Mouse (Mus musculus): ENCODE measurements around the gene Kif5a. TPM values are rescaled to one million over a fixed set of nuclear protein-coding genes. Genes with fewer than 3 reads are reported as not detected.
"Not testable (repeated sequence)": the region's sequence is repeated elsewhere in the genome, so short reads cannot be mapped to it uniquely, and the experiment has no call there.

The Kif5a gene
- polyA plus RNA-seq, 1 experiment: 0.29 TPM

GRCm38 (mm10) chr10:127196392-127196791 lies 66.8 kb downstream of the Kif5a start:
- TF ChIP-seq CEBPB (IDR thresholded peaks at IDR 0.05; ENCODE audit: low read depth): no peak
- TF ChIP-seq USF1 (IDR thresholded peaks at IDR 0.05; ENCODE audit: low read depth): no peak
- no peak for TF ChIP-seq MYOD1 (IDR thresholded peaks at IDR 0.05; ENCODE audit: control insufficient read depth, insufficient read length, low read depth)
- TF ChIP-seq CTCF (IDR thresholded peaks at IDR 0.05; ENCODE audit: control insufficient read depth, insufficient read depth, insufficient read length): no peak
- TF ChIP-seq MAX (IDR thresholded peaks at IDR 0.05): no peak
- TF ChIP-seq FOSL1 (IDR thresholded peaks at IDR 0.05; ENCODE audit: insufficient read depth, low read length, poor library complexity, severe bottlenecking): no peak
- no peak for TF ChIP-seq MYOG (IDR thresholded peaks at IDR 0.05; ENCODE audit: control insufficient read depth, extremely low read depth, insufficient read length)
- Histone ChIP-seq H3ac (ENCODE audit: control insufficient read depth, insufficient read length, low read depth) (no peak overlapping the region), H3K36me3 (ENCODE audit: control insufficient read depth, insufficient read depth) (peaks cover 33% of the 10 kb centered on the region), H3K4me3 (ENCODE audit: insufficient read depth, poor library complexity, severe bottlenecking) (peak overlapping the region; percentile 74), H3K27me3 (ENCODE audit: control insufficient read depth, insufficient read depth, insufficient read length) (no peaks in the 10 kb centered on the region), H3K79me2 (ENCODE audit: control insufficient read depth, insufficient read depth) (peaks cover 19% of the 10 kb centered on the region), H3K79me3 (ENCODE audit: low read depth) (peaks cover 4% of the 10 kb centered on the region)

DNA sequence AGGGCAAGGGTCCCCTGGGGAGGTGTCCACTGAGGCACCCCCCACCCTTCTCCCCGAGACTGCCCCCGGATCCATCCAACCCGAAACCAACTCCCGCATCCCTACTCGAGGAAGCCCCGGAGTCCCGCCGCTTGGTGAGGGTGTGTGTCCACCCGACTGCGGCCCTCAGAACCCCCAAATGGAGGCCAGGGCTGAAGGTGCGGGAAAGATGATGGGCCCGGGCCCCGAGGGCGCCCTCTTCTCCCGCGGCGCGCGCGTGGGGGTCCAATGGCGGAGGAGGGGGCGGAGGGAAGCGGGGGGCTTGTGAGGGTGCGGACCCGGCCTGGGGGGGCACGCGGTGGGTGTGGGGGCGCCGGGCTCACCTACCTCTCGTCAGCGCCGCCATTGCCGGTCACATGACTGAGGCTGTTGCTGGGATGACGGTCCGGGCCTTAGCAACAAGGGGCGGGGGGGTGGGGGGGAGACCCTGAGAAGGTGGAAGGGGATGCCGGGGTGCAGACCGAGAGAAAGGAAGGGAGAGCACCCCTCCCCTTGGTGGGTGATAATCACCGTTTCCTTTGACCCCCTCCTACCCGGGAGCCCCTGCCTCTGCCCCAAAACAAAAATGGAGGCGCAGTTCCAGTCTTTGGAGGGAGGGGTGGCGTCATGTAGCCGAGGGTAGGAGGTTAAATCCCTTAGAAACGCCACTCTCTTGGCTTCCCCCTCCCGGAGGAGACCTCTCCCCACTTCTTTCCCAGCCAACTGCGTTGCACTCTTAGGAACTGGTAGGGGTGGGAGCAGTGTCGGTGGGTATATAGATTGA lies 67.6 kb downstream of the Kif5a start, which contains the start of gene Dtx3:
Dtx3 (minus strand) TSS at position 401 of the 802 bp plus-strand sequence.
- no peaks in the 10 kb centered on the region for H3K27me3 ChIP-seq (ENCODE audit: control insufficient read depth, insufficient read depth, insufficient read length)
- peak within 1 kb of the TSS; percentile 91 for H3ac ChIP-seq (ENCODE audit: control insufficient read depth, insufficient read length, low read depth)
- peaks cover 4% of the 10 kb centered on the region for H3K79me3 ChIP-seq (ENCODE audit: low read depth)
- peaks cover 36% of the 10 kb centered on the region for H3K36me3 ChIP-seq (ENCODE audit: control insufficient read depth, insufficient read depth)
- H3K4me3 ChIP-seq (ENCODE audit: insufficient read depth, poor library complexity, severe bottlenecking): peak within 1 kb of the TSS; percentile 74
- H3K79me2 ChIP-seq (ENCODE audit: control insufficient read depth, insufficient read depth): peaks cover 19% of the 10 kb centered on the region
- no peak for TF ChIP-seq CEBPB (IDR thresholded peaks at IDR 0.05; ENCODE audit: low read depth)
- TF ChIP-seq USF1 (IDR thresholded peaks at IDR 0.05; ENCODE audit: low read depth): peak; percentile 56
- no peak for TF ChIP-seq MYOD1 (IDR thresholded peaks at IDR 0.05; ENCODE audit: control insufficient read depth, insufficient read length, low read depth)
- TF ChIP-seq FOSL1 (IDR thresholded peaks at IDR 0.05; ENCODE audit: insufficient read depth, low read length, poor library complexity, severe bottlenecking): no peak
- TF ChIP-seq MAX (IDR thresholded peaks at IDR 0.05): no peak

DNA sequence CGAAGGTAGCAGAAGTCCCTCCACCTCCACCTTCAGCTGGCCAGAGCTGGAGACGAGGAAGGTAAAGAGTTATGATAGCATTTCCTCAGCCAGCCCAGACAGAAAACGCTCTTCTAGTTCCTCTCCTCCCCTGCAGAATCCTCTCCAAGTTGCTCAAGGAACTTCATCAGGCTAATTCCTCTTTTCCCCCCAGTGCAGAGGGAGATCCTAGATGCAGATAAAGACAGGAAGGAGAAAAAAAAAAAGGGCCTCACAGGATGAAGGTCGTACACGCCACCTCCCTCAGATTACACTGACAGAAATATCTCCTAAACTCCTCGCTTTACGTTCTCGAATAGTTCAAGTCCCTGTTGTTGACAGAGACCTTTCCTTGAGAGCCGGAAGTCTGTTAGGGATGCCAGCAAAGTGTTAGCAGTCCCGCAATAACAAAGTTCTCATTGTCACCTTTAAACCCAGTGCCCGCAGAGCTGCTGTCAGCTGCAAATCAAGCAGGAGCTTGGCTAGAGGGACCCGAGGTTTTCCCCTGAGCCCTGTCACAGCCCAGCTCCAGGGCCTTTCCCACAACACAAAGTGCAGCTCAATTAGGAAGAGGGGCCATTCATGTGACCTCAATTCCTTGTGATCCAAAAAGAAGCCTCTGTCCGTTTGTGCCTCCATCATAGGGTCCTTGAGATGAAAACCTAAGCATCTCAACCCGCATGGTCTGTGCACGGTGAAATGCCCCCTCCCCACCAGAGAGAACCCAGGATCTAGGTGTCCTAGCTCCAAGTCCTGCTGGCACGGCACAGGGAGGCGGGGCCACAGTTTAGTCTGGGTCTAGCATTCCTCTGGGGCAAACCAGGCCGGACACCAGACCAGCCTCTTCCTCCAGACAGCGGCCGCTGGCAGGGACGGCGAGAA lies 68.5 kb downstream of the Kif5a start:
- peak overlapping the region; percentile 74 for H3K4me3 ChIP-seq (ENCODE audit: insufficient read depth, poor library complexity, severe bottlenecking)
- TF ChIP-seq MAX (IDR thresholded peaks at IDR 0.05) (no peak), CTCF (IDR thresholded peaks at IDR 0.05; ENCODE audit: control insufficient read depth, insufficient read depth, insufficient read length) (no peak), USF1 (IDR thresholded peaks at IDR 0.05; ENCODE audit: low read depth) (no peak), MYOD1 (IDR thresholded peaks at IDR 0.05; ENCODE audit: control insufficient read depth, insufficient read length, low read depth) (no peak), MYOG (IDR thresholded peaks at IDR 0.05; ENCODE audit: control insufficient read depth, extremely low read depth, insufficient read length) (no peak), FOSL1 (IDR thresholded peaks at IDR 0.05; ENCODE audit: insufficient read depth, low read length, poor library complexity, severe bottlenecking) (no peak), CEBPB (IDR thresholded peaks at IDR 0.05; ENCODE audit: low read depth) (no peak)
- peaks cover 36% of the 10 kb centered on the region for H3K36me3 ChIP-seq (ENCODE audit: control insufficient read depth, insufficient read depth)
- peak overlapping the region; percentile 91 for H3ac ChIP-seq (ENCODE audit: control insufficient read depth, insufficient read length, low read depth)
- peaks cover 4% of the 10 kb centered on the region for H3K79me3 ChIP-seq (ENCODE audit: low read depth)
- peaks cover 19% of the 10 kb centered on the region for H3K79me2 ChIP-seq (ENCODE audit: control insufficient read depth, insufficient read depth)
- H3K27me3 ChIP-seq (ENCODE audit: control insufficient read depth, insufficient read depth, insufficient read length): no peaks in the 10 kb centered on the region

GRCm38 (mm10) chr10:127193011-127193410 lies 70.1 kb downstream of the Kif5a start:
- peaks cover 19% of the 10 kb centered on the region for H3K79me2 ChIP-seq (ENCODE audit: control insufficient read depth, insufficient read depth)
- H3K36me3 ChIP-seq (ENCODE audit: control insufficient read depth, insufficient read depth): peaks cover 19% of the 10 kb centered on the region
- TF ChIP-seq MYOD1 (IDR thresholded peaks at IDR 0.05; ENCODE audit: control insufficient read depth, insufficient read length, low read depth) (no peak), FOSL1 (IDR thresholded peaks at IDR 0.05; ENCODE audit: insufficient read depth, low read length, poor library complexity, severe bottlenecking) (no peak), CTCF (IDR thresholded peaks at IDR 0.05; ENCODE audit: control insufficient read depth, insufficient read depth, insufficient read length) (no peak), MAX (IDR thresholded peaks at IDR 0.05) (no peak), USF1 (IDR thresholded peaks at IDR 0.05; ENCODE audit: low read depth) (no peak), CEBPB (IDR thresholded peaks at IDR 0.05; ENCODE audit: low read depth) (no peak), MYOG (IDR thresholded peaks at IDR 0.05; ENCODE audit: control insufficient read depth, extremely low read depth, insufficient read length) (no peak)

DNA sequence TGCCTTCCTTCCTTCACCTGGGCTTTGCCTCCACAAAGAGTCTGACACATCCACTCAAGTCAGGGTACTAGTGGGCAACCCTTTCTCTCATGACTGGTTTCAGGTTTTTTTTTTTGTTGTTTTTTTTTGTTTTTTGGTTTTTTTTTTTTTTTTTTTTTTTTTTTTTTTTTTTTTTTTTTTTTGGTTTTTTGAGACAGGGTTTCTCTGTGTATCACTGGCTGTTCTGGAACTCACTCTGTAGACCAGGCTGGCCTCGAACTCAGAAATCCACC lies 71.2 kb downstream of the Kif5a start:
- not testable (repeated sequence) for H3K79me3 ChIP-seq (ENCODE audit: low read depth); H3K4me3 ChIP-seq (ENCODE audit: insufficient read depth, poor library complexity, severe bottlenecking); H3ac ChIP-seq (ENCODE audit: control insufficient read depth, insufficient read length, low read depth); H3K27me3 ChIP-seq (ENCODE audit: control insufficient read depth, insufficient read depth, insufficient read length)
- H3K79me2 ChIP-seq (ENCODE audit: control insufficient read depth, insufficient read depth): peaks cover 19% of the 10 kb centered on the region
- peaks cover 11% of the 10 kb centered on the region for H3K36me3 ChIP-seq (ENCODE audit: control insufficient read depth, insufficient read depth)

More at GRCm38 (mm10) chr10:127193011-127193410, 70.1 kb downstream of the Kif5a start:
- no peak overlapping the region for H3ac ChIP-seq (ENCODE audit: control insufficient read depth, insufficient read length, low read depth)
- peaks cover 4% of the 10 kb centered on the region for H3K79me3 ChIP-seq (ENCODE audit: low read depth)
- no peaks in the 10 kb centered on the region for H3K27me3 ChIP-seq (ENCODE audit: control insufficient read depth, insufficient read depth, insufficient read length)
- no peak overlapping the region for H3K4me3 ChIP-seq (ENCODE audit: insufficient read depth, poor library complexity, severe bottlenecking)

All from C2C12 (cell line).